Mouse (Mus musculus): Measurements from ENCODE around the gene Nmbr.

DNA sequence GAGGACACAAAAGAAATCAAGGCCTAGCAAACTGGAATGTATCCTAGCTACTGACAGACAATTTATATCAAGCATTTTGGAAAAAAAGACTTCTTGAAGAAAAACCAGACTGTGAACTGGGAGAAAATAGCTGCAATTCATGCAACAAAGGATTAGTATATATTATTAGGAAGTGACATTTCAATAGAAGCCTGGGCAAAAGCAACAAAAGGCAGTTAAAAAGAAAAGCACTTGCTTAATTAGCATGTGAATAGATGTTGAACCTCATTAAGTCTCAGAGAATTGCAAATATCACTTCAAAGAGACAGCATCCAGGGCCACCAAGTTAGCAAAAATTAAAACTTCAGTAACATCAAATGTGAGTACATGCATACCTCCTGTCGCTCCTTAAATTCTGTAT is 2.2 kb upstream of the Nmbr start:
- TF ChIP-seq POLR2A (IDR thresholded peaks at IDR 0.05; ENCODE audit: low read depth, low read length), result no peak
- TF ChIP-seq CTCF (IDR thresholded peaks at IDR 0.05; ENCODE audit: extremely low read depth, insufficient read length, insufficient replicate concordance, low read depth, low read length), result no peak

All from small intestine, adult 2 months (tissue).